Mouse (Mus musculus) erythroid progenitor cell, adult 5-6 weeks (primary cell): ENCODE results near the gene Aldh3a2. TPM values are rescaled to one million over a fixed set of nuclear protein-coding genes. Genes with fewer than 3 reads are reported as not detected.
"Not testable (repeated sequence)": the region's sequence is repeated elsewhere in the genome, so short reads cannot be mapped to it uniquely, and the experiment has no call there.

ENCODE experiments used
- ATAC-seq: replicated peaks from 2 replicates; pipeline ENCODE4 v1.8.0; 2016; ENCODE audit warnings: moderate number of reproducible peaks, mild to moderate bottlenecking, moderate TSS enrichment, inconsistent platforms; ENCODE audit not compliant: poor library complexity, low FRiP score, severe bottlenecking
- total RNA-seq, 2 experiments: library from RNA; stranded (forward) in 1 of 2; stranded (reverse) in 1 of 2; fragments of 150-400 nt in 1 of 2; fragments of 186-747, 209-891 nt in 1 of 2; gene quantifications; 2 replicates each; pipeline versions ENCODE4 v1.2.3 to v1.2.4; 2015 to 2017; ENCODE audit warnings: low replicate concordance in 2 of 2

Gene Aldh3a2
- total RNA-seq, 2 experiments from 2014 or later = 6.4 to 23.5 TPM

DNA sequence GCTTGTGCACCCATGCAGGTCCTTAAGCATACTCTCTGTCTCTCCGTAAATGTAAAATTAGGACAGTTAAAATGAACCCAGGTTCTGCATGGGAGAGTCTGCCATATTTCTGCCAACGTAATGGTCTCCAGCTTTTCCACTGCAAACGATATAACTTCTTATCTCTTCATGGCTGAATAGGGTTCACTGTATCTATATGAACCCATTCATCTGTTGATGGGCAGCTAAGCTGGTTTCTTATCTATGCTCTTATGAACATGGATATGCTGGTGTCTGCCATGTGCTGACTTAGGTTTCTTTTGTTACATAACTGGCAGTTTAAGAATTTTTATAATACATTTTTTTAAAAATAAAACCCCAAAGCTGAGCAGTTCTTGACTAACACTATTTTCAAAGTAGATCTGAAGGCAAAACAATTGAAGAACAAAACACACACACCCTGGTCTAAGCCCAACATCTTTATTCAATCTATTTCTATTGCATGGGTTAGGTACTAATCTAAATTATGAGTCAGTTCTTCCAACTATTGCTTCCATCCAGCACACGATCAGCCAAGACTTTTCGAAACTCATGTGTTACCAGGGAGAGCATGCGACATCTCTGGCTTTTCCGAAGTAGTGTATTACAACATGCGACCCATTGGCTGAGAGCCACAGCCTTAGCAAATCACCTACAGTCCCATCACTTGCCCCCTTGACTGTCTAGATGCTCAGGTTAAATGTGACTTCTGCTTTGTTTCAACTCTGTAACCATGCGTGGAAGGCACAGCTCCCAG is 44.1 kb downstream of the Aldh3a2 start:
- ATAC-seq = no peak

DNA sequence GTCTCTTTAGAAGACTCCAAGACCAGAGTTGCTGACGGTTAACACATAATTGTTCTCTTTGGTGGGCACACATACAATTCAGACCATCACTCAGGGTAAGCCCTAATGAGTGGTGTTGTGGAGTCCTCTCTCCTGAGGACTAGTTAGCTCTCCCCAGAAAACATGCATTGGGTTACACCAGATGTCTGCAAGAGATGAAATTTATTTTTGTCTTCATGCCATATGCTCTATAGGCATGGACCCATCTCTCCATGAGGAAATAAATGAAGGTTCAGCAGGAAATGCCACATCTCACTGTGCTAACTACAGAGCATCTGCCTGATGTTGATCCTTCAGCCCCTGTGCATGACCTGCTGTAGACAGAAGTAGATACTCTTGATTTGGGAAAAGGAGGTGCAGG is 45.3 kb downstream of the Aldh3a2 start:
- ATAC-seq = no peak

DNA sequence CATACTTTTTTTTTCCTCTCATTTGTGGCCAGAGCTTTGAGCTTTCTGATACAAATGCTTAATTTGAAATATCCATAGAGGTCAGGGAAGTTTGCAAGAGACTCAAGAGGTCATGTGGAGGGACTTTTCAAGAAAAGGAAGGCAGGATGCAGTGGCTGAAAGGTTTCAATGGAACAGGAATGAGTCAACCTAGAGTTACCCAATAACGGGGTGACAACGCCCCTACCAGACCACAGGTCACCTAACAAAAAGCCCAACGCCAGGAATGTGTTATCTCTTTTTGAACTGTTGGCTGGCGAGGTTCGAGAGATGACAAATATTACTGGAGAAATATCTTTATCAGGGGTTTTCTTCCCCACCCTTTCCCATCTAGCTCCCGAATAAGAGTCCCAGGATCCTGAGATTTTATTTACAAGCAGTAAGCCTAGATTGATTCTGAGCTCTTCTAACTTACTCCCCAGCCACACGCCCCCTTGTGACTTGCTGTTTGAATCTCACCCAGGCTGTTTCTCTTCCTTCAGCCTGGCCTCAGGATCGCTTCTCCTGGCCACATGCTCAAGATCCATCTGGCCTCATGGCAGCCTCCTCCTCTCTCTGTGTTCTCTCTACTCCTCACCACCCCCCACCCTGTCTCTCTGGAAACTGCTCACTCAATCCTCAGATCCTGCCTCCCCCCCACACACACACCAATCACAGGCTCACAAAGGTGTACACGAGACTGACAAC is 46.9 kb downstream of the Aldh3a2 start:
- no peak for ATAC-seq

DNA sequence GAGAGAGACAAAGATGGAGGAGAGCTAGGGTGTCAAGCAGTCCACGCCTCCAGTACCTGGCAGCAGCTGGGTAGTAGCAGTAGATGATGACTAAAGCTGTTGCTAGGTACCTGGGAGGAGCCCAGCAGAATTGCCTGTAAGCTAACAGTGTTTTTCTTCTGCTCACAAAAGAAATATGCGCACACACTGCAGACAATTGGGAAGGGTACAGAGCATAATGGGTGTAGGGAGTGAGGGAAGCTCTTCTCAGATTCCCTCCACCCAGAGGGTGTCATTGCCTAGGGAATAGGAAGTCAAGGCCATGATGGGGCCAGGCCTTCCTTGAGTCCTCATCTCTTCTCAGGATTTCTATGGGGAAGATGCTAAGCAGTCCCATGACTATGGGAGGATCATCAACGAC is 51.3 kb downstream of the Aldh3a2 start:
- no peak for ATAC-seq

GRCm38 (mm10) chr11:61212102-61212501 is 55.2 kb downstream of the Aldh3a2 start:
- no peak for ATAC-seq

DNA sequence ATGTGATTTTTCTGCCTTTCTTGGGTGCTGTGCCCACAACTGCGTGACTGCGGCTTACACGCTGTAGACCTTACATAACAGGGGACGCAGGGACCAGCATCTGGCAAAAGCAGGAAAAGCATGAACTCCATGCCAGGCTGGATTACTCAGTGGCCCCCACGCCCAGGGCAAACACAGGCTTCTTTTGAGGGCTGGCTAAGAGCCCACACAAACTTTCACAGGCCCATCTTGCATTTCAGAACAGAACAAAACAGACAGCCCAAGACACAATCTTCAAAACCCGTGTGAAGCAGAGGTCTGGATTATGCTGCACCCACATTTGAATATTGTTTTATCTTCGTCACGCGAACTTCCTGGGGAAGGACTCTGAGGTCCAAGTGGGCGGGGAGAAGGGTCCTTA is 58.9 kb downstream of the Aldh3a2 start:
- ATAC-seq = no peak

GRCm38 (mm10) chr11:61207487-61208246 is 59.6 kb downstream of the Aldh3a2 start, which contains the start of gene Aldh3a1:
Gene Aldh3a1 (plus strand): TSS chr11:61207537.
- no peak for ATAC-seq

GRCm38 (mm10) chr11:61206136-61206535 is 61.1 kb downstream of the Aldh3a2 start:
- no peak for ATAC-seq

- ATAC-seq = no peak
Observed at GRCm38 (mm10) chr11:61205167-61205950, 61.9 kb downstream of the Aldh3a2 start.

GRCm38 (mm10) chr11:61202810-61203209 is 64.5 kb downstream of the Aldh3a2 start:
- no peak for ATAC-seq

DNA sequence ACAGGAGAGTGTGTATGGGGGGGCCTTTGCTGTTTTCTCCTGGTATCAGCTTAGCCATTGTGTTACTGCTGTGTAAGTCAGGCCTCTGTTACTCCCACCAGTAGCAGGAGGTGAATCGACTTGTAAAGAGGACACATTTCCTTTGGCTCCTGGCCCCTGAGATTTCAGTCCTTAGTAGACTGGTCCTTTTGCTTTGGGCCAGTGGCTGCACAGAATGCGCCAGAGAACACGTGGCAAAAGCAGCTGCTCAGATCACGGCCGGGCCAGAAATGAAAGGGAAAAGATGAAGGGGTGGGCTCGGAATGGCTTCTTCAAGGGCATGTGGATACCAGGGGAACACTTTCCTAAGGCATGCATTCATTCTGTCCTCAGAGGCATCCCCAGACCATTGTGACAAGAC is 65.1 kb downstream of the Aldh3a2 start:
- no peak for ATAC-seq

DNA sequence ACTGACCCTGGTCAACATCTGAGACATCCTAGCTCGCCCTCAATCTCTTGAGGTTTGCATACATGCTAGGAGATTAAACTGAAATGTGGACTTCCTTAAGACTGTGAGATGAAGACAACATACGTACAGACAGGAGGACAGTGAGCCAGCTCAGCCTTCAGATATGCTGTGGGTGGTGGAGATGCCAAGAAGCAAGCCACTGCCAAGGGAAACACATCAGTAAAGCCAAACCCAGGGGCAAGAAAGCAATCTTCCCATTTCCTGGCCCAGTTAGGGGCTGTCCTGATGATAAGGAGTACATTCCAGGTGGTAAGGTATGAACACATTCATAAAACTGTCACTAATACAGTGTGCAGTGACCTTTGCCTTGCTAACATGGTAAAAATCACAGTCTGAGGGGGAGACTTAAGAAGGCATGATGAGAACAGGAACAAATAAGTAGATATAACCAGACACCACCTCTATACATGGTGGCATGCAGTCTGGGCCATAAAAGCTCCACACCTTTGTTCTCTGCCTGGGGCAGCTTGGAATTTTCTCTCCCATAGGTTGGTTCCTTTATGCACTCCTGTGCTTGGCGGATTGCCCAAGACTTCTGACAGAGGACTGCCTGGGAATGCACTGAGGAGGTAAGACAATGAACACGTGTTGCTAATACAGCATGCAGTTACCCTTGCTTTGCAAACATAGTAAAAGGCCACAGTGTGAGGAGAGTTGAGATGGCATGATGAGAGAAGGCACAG is 67.5 kb downstream of the Aldh3a2 start:
- ATAC-seq = no peak

DNA sequence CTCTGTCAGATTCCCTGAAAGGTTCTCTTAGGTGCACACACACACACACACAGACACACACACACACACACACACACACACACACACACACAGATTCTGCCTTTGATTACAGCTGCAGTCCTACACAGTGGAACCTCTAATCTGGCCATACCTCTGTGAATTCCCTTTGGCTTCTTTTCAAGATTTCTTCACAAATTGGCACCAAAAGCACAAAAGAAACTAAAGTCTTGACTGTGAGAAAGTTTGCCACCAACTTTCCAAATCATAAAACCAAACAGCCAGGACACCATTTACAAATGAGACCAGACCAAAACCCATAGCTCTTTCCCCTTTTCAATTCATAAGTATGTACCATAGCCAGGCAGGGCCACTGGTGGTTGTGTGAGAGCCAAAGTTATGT is 69.3 kb downstream of the Aldh3a2 start:
- ATAC-seq = no peak

- no peak for ATAC-seq
Observed at GRCm38 (mm10) chr11:61196616-61197353, 70.5 kb downstream of the Aldh3a2 start.

GRCm38 (mm10) chr11:61193392-61193791 is 73.9 kb downstream of the Aldh3a2 start:
- ATAC-seq = peak; percentile 83; the same call in 1 of the 2 replicates

DNA sequence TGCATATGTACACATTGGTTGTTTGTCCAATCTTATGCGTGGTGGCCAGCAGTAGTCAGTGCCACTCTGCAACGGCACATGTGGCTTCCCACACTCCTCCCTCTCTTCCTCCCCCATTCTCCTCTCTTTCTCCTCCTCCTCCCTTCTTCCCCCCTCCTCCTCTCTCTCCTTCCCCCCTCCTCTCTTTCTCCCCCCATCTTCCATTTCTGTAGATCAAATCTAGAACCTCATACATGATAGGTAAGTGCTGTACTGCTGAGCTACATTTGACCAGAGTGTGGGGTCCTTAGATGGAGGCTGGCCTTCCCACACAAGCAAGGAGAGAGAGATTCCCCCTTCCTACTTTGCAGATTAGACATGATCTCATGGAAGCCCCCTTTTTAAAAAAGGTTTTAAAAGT is 74.5 kb downstream of the Aldh3a2 start:
- ATAC-seq = no peak

GRCm38 (mm10) chr11:61192123-61192522 is 75.1 kb downstream of the Aldh3a2 start:
- not testable (repeated sequence) for ATAC-seq

- ATAC-seq = no peak
Observed at GRCm38 (mm10) chr11:61190776-61191175, 76.5 kb downstream of the Aldh3a2 start.
